Mouse (Mus musculus) heart, adult 2 months (tissue): Measurements from ENCODE around the gene Plekhj1. TPM values are rescaled to one million over a fixed set of nuclear protein-coding genes. Genes with fewer than 3 reads are reported as not detected.

Experiments
- DNase-seq, 2 experiments: peaks; one replicate each; pipeline ENCODE4 v3.0.0; 2021
- H3K27ac ChIP-seq: fragments of 200-600 bp; 2 replicates; pipeline ENCODE4 v1.8.1; 2022
- H3K27me3 ChIP-seq: fragments of 200-500 bp; 2 replicates; pipeline ENCODE4 v1.6.1; 2012; ENCODE audit warnings: mild to moderate bottlenecking, low read length, inconsistent platforms, mixed read lengths; ENCODE audit not compliant: control insufficient read depth, insufficient read depth
- H3K36me3 ChIP-seq: fragments of 200-500 bp; 2 replicates; pipeline ENCODE4 v1.6.1; 2012; ENCODE audit warnings: low read length, inconsistent platforms; ENCODE audit not compliant: control insufficient read depth, insufficient read depth
- H3K4me1 ChIP-seq: fragments of 200-500 bp; 2 replicates; pipeline ENCODE4 v1.6.1; 2011; ENCODE audit warnings: low read length; ENCODE audit not compliant: control insufficient read depth, insufficient read depth
- H3K4me3 ChIP-seq: fragments of 200-600 bp; 2 replicates; pipeline ENCODE4 v1.8.1; 2022
- H3K79me2 ChIP-seq: fragments of 200-500 bp; replicated peaks from 2 replicates; pipeline ENCODE4 v1.6.1; 2012; ENCODE audit warnings: mild to moderate bottlenecking, inconsistent platforms, low read length, moderate library complexity, mixed read lengths; ENCODE audit not compliant: control insufficient read depth, insufficient read depth
- H3K9ac ChIP-seq: fragments of 200-500 bp; 2 replicates; pipeline ENCODE4 v1.6.1; 2012; ENCODE audit warnings: low read depth, mild to moderate bottlenecking, control low read depth, inconsistent platforms, low read length, mixed read lengths
- CTCF ChIP-seq: fragments of 200-600 bp; IDR thresholded peaks from 2 replicates; pipeline ENCODE4 v1.8.1; 2022; ENCODE audit warnings: antibody characterized with exemption, mild to moderate bottlenecking, moderate library complexity
- EP300 ChIP-seq: fragments of 200-500 bp; IDR thresholded peaks from 2 replicates; pipeline ENCODE4 v1.6.1; 2011; ENCODE audit warnings: low read depth, low read length, control low read depth; ENCODE audit not compliant: insufficient read depth
- POLR2A ChIP-seq: fragments of 200-500 bp; IDR thresholded peaks from 2 replicates; pipeline ENCODE4 v1.6.1; 2011; ENCODE audit warnings: mild to moderate bottlenecking, low read depth, low read length, control low read depth; ENCODE audit not compliant: insufficient read depth
- WGBS: fragments of 180-500 bp; shearing (Covaris S2); methylation state at CpG from one replicate; pipeline ENCODE4 v1.1.7; 2018; 5-methylcytosine and 5-hydroxymethylcytosine counted together
- intact Hi-C: fragments of 180-260 bp; cut with DNase I; formaldehyde crosslinking; loops from one replicate; pipeline ENCODE4 v1.15.1; 2025
- polyA plus RNA-seq: library from polyadenylated mRNA; depleted of rRNA; stranded (reverse); fragments of >200 nt; gene quantifications from 2 replicates; pipeline ENCODE4 v1.2.3, GENCODE M21; 2012
- total RNA-seq, 2 experiments: library from RNA; stranded (reverse); gene quantifications; 2 replicates each; pipeline ENCODE4 v1.2.3; 2021

Gene Plekhj1
- total and polyA plus RNA-seq, 3 experiments = 28.9 to 33.0 (median 29.7) TPM

DNA sequence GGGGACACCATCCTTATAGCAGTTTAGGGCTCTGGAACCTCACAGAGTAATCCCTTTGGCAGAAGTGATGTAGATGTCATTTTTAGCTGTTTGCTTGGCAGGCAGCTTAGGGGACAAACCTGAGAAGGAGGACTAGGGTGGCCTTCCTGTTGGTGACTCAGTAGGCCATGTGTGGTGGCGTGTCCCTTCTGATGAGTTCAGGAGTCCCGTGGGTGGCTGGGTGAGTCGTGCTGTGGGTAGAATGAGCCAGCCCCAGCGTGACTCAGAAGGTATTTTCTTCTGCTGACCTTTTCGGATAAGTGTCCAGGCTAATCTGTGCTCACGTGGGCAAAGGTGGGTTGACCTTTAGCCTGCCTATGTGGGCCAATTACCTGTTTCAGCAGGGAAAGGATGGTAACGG, 39.8 kb downstream of the Plekhj1 start:
- Histone ChIP-seq H3K27ac (peak overlapping the region; percentile 60), H3K36me3 (no peaks in the 10 kb centered on the region), H3K27me3 (no peaks in the 10 kb centered on the region), H3K9ac (no peak overlapping the region), H3K4me3 (no peak overlapping the region), H3K4me1 (peaks cover 35% of the 10 kb centered on the region), H3K79me2 (peaks cover 14% of the 10 kb centered on the region)
- 32% methylated on average over 7 of the region's 7 CpGs for WGBS
- TF ChIP-seq EP300 = 0 out of 2 replicates have a peak, but pooled peaks have one; percentile 40
- TF ChIP-seq POLR2A = no peak
- intact Hi-C loops = no loop called here
- DNase-seq = peak in 1 of 2 experiments; percentile 38

GRCm38 (mm10) chr10:80757717-80758116, 40.7 kb downstream of the Plekhj1 start:
- Histone ChIP-seq H3K9ac (peak overlapping the region; percentile 11; the same call in 1 of the 2 replicates), H3K36me3 (no peaks in the 10 kb centered on the region), H3K4me3 (no peak overlapping the region), H3K4me1 (peaks cover 32% of the 10 kb centered on the region), H3K79me2 (peaks cover 14% of the 10 kb centered on the region), H3K27ac (peak overlapping the region; percentile 98), H3K27me3 (no peaks in the 10 kb centered on the region)
- WGBS = 15% methylated on average over 5 of the region's 5 CpGs
- DNase-seq = peak; percentile 82 to 90
- peak; percentile 82 for TF ChIP-seq CTCF
- peak; percentile 18; the same call in 1 of the 2 replicates for TF ChIP-seq POLR2A
- peak; percentile 97 for TF ChIP-seq EP300
- intact Hi-C loops = no loop called here

- Histone ChIP-seq H3K4me1 (peaks cover 35% of the 10 kb centered on the region), H3K27me3 (no peaks in the 10 kb centered on the region), H3K27ac (peak overlapping the region; percentile 98), H3K4me3 (no peak overlapping the region), H3K9ac (peak overlapping the region; percentile 12; the same call in 1 of the 2 replicates), H3K36me3 (no peaks in the 10 kb centered on the region; the same call in 1 of the 2 replicates), H3K79me2 (peaks cover 14% of the 10 kb centered on the region)
- intact Hi-C loops = no loop called here
- TF ChIP-seq CTCF (no peak), EP300 (no peak), POLR2A (no peak)
- no peak for DNase-seq
- 20% methylated on average over 4 of the region's 4 CpGs for WGBS
Observed at GRCm38 (mm10) chr10:80756967-80757366, 41.5 kb downstream of the Plekhj1 start.

- intact Hi-C loops = no loop called here
- H3K4me1 ChIP-seq = peaks cover 34% of the 10 kb centered on the region
Observed at GRCm38 (mm10) chr10:80756509-80756908, 41.9 kb downstream of the Plekhj1 start.

GRCm38 (mm10) chr10:80756099-80756498, 42.3 kb downstream of the Plekhj1 start:
- TF ChIP-seq EP300 = no peak
- TF ChIP-seq CTCF = peak; percentile 44
- no peak for TF ChIP-seq POLR2A
- H3K27me3 ChIP-seq = no peaks in the 10 kb centered on the region
- H3K9ac ChIP-seq = peak overlapping the region; percentile 93
- H3K79me2 ChIP-seq = peaks cover 14% of the 10 kb centered on the region
- peaks cover 35% of the 10 kb centered on the region for H3K4me1 ChIP-seq
- peak overlapping the region; percentile 80 for H3K4me3 ChIP-seq
- intact Hi-C loops = no loop called here
- DNase-seq = peak in 1 of 2 experiments; percentile 25
- H3K27ac ChIP-seq = peak overlapping the region; percentile 98
- WGBS = 6% methylated on average over 3 of the region's 3 CpGs
- no peaks in the 10 kb centered on the region; the same call in 1 of the 2 replicates for H3K36me3 ChIP-seq

More at GRCm38 (mm10) chr10:80756509-80756908, 41.9 kb downstream of the Plekhj1 start:
- DNase-seq = no peak
- no peak for TF ChIP-seq POLR2A
- TF ChIP-seq CTCF = no peak
- no peak for TF ChIP-seq EP300
- Histone ChIP-seq H3K9ac (peak overlapping the region; percentile 93), H3K27ac (peak overlapping the region; percentile 98), H3K4me3 (peak overlapping the region; percentile 80), H3K79me2 (peaks cover 14% of the 10 kb centered on the region), H3K27me3 (no peaks in the 10 kb centered on the region), H3K36me3 (no peaks in the 10 kb centered on the region; the same call in 1 of the 2 replicates)
- WGBS = 27% methylated on average over 2 of the region's 2 CpGs

GRCm38 (mm10) chr10:80755291-80756015, 43.0 kb downstream of the Plekhj1 start:
- no peak for TF ChIP-seq CTCF
- TF ChIP-seq EP300 = no peak
- TF ChIP-seq POLR2A = no peak
- H3K4me3 ChIP-seq = peak overlapping the region; percentile 80
- WGBS = under 1% methylated on average over 75 of the region's 75 CpGs
- no peak for DNase-seq
- H3K79me2 ChIP-seq = peaks cover 10% of the 10 kb centered on the region
- H3K9ac ChIP-seq = peak overlapping the region; percentile 93
- no peaks in the 10 kb centered on the region for H3K27me3 ChIP-seq
- H3K4me1 ChIP-seq = peaks cover 32% of the 10 kb centered on the region
- intact Hi-C loops = no loop called here
- no peaks in the 10 kb centered on the region; the same call in 1 of the 2 replicates for H3K36me3 ChIP-seq
- peak overlapping the region; percentile 98 for H3K27ac ChIP-seq
